Mouse (Mus musculus) forebrain, embryonic 14.5 days (tissue): ENCODE data around the gene Ptprd. TPM values are rescaled to one million over a fixed set of nuclear protein-coding genes. Genes with fewer than 3 reads are reported as not detected.

Experiments used
- ATAC-seq: fragments of 200-750 bp; cut with Nextera tagmentation; 2 replicates; pipeline ENCODE4 v1.8.0; 2017; ENCODE audit warnings: mild to moderate bottlenecking, moderate library complexity
- DNase-seq: peaks from one replicate; pipeline ENCODE4 v3.0.0-alpha.2; 2015; ENCODE audit warnings: low spot score
- H3K27ac ChIP-seq: fragments of 300-500 bp; sonication (generic); 2 replicates; pipeline ENCODE4 v1.5.1; 2014; ENCODE audit warnings: low read depth, mild to moderate bottlenecking, control low read depth, low read length, moderate library complexity
- H3K27me3 ChIP-seq: fragments of 300-500 bp; sonication (generic); replicated peaks from 2 replicates; pipeline ENCODE4 v1.6.1; 2014; ENCODE audit warnings: low read length, control low read depth, mixed read lengths; ENCODE audit not compliant: control insufficient read depth, insufficient read depth
- H3K36me3 ChIP-seq: fragments of 300-500 bp; sonication (generic); 2 replicates; pipeline ENCODE4 v1.6.1; 2014; ENCODE audit warnings: low read length, control low read depth; ENCODE audit not compliant: control insufficient read depth, insufficient read depth
- H3K4me1 ChIP-seq: fragments of 300-500 bp; sonication (generic); 2 replicates; pipeline ENCODE4 v1.6.1; 2014; ENCODE audit warnings: antibody characterized with exemption, low read length, control low read depth; ENCODE audit not compliant: control insufficient read depth, insufficient read depth
- H3K4me2 ChIP-seq: fragments of 300-500 bp; sonication (generic); 2 replicates; pipeline ENCODE4 v1.6.1; 2014; ENCODE audit warnings: mild to moderate bottlenecking, control low read depth, low read length
- H3K4me3 ChIP-seq: fragments of 300-500 bp; sonication (generic); 2 replicates; pipeline ENCODE4 v1.5.1; 2014; ENCODE audit warnings: low read depth, low read length, control low read depth
- H3K9ac ChIP-seq: fragments of 300-500 bp; sonication (generic); 2 replicates; pipeline ENCODE4 v1.6.1; 2014; ENCODE audit warnings: mild to moderate bottlenecking, low read length, control low read depth, moderate library complexity
- H3K9me3 ChIP-seq: fragments of 300-500 bp; sonication (generic); replicated peaks from 2 replicates; pipeline ENCODE4 v1.6.1; 2016; ENCODE audit warnings: low read length, control low read depth, mixed read lengths; ENCODE audit not compliant: control insufficient read depth
- WGBS: fragments of 180-500 bp; shearing (Covaris S2); extraction: QIAGEN DNeasy Blood & Tissue Kit; methylation state at CpG from one replicate; pipeline ENCODE4 v1.1.7; 2014; 5-methylcytosine and 5-hydroxymethylcytosine counted together
- polyA plus RNA-seq: library from polyadenylated mRNA; unstranded; fragments of >200 nt; fragmentation: Nextera tagmentation; extraction: Ambion mirVana; gene quantifications from 2 replicates; pipeline ENCODE4 v1.2.1, GENCODE M21; 2014

The Ptprd gene
- polyA plus RNA-seq, 1 experiment from 2014 or later, result 43.3 TPM

GRCm38 (mm10) chr4:76675726-76676125, 1536.0 kb downstream of the Ptprd start:
- ATAC-seq (no peak), DNase-seq (no peak)

GRCm38 (mm10) chr4:76673224-76673623, 1538.5 kb downstream of the Ptprd start:
- no peaks in the 10 kb centered on the region for H3K36me3 ChIP-seq
- H3K4me2 ChIP-seq, result no peak overlapping the region
- no peak overlapping the region for H3K27ac ChIP-seq
- no peak overlapping the region for H3K4me3 ChIP-seq
- H3K4me1 ChIP-seq, result no peaks in the 10 kb centered on the region
- no peaks in the 10 kb centered on the region for H3K27me3 ChIP-seq
- H3K9me3 ChIP-seq, result no peaks in the 10 kb centered on the region
- H3K9ac ChIP-seq, result no peak overlapping the region
- no peak; the same call in 1 of the 2 replicates for ATAC-seq
- DNase-seq, result peak; percentile 16

More at GRCm38 (mm10) chr4:76675726-76676125, 1536.0 kb downstream of the Ptprd start:
- H3K4me3 ChIP-seq, result no peak overlapping the region
- no peak overlapping the region for H3K4me2 ChIP-seq
- 86% methylated on average over 3 of the region's 3 CpGs for WGBS
- no peak overlapping the region for H3K9ac ChIP-seq
- H3K4me1 ChIP-seq, result no peaks in the 10 kb centered on the region
- H3K27ac ChIP-seq, result no peak overlapping the region
- no peaks in the 10 kb centered on the region for H3K9me3 ChIP-seq
- no peaks in the 10 kb centered on the region for H3K27me3 ChIP-seq
- no peaks in the 10 kb centered on the region for H3K36me3 ChIP-seq

DNA sequence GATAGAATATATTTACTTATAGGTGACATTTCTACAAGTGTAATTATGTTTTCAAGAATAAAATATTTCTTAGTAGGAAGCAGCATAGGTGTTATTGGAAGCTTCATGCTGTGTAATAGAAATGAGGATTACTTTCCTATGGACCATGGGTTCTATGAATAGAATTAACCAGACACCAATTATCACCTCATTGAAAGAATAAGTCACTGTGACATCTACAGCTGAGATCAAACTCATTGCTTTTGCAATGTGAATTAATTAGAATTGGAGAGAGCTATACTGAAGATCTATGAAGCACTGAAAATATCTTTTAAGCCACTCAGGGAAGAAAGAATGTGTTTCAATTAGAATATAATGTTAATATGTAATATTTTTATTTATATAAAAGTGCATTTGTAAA, 1539.1 kb downstream of the Ptprd start:
- Histone ChIP-seq H3K27ac (no peak overlapping the region), H3K4me3 (no peak overlapping the region), H3K9me3 (no peaks in the 10 kb centered on the region), H3K4me2 (no peak overlapping the region), H3K27me3 (no peaks in the 10 kb centered on the region), H3K36me3 (no peaks in the 10 kb centered on the region), H3K9ac (no peak overlapping the region), H3K4me1 (no peaks in the 10 kb centered on the region)
- DNase-seq (peak; percentile 50), ATAC-seq (no peak; the same call in 1 of the 2 replicates)

- no peak for DNase-seq
Observed at GRCm38 (mm10) chr4:76661725-76662124, 1550.0 kb downstream of the Ptprd start.

DNA sequence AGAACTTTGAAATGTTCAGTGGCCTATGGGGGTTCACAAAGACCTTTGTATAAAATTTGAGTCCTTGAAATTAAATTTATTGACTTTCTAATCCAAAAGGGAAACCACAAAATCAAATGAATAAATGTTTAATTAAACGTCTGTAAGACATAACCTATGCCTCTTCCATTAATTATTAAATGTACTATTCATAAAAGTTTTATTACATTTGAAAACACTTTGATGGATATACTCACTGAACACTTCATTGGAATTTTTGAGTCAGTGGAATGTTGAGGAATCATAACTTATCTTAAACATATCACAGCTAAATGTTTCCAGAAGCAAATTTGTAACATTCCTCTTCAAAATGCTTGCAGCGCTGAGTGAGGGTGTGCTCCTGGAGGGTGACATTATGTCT, 1551.6 kb downstream of the Ptprd start:
- 93% methylated on average over 2 of the region's 2 CpGs for WGBS
- Histone ChIP-seq H3K36me3 (no peaks in the 10 kb centered on the region), H3K4me1 (no peaks in the 10 kb centered on the region), H3K9ac (no peak overlapping the region), H3K4me2 (no peak overlapping the region), H3K4me3 (no peak overlapping the region), H3K9me3 (no peaks in the 10 kb centered on the region), H3K27ac (no peak overlapping the region), H3K27me3 (no peaks in the 10 kb centered on the region)
- ATAC-seq, result no peak
- no peak for DNase-seq

More at GRCm38 (mm10) chr4:76661725-76662124, 1550.0 kb downstream of the Ptprd start:
- no peak overlapping the region for H3K4me3 ChIP-seq
- H3K9ac ChIP-seq, result no peak overlapping the region
- no peaks in the 10 kb centered on the region for H3K4me1 ChIP-seq
- H3K36me3 ChIP-seq, result no peaks in the 10 kb centered on the region
- no peaks in the 10 kb centered on the region for H3K27me3 ChIP-seq
- no peak for ATAC-seq
- WGBS, result 66% methylated on average over 4 of the region's 4 CpGs
- no peak overlapping the region for H3K27ac ChIP-seq
- no peaks in the 10 kb centered on the region for H3K9me3 ChIP-seq
- no peak overlapping the region for H3K4me2 ChIP-seq

DNA sequence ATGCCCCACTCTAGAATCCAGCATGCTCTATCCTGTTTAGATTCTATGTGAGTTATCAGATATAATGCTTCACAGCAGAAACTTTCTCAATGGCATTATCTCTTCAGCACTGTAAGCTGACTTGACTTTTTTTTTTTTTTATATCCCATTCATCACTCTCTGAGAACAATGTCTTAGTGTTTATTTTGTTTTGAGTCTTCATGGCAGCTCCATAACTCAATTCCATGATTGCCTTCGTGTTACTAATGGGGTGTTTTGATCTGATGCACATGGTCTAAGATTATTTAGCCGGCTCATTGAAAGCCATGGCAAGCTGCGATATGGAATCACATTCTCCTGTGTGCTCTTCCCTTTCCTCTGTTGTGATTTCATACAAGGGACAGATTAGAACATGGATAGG, 1555.0 kb downstream of the Ptprd start:
- no peak overlapping the region for H3K27ac ChIP-seq
- no peak overlapping the region for H3K9ac ChIP-seq
- 86% methylated on average over 3 of the region's 3 CpGs for WGBS
- DNase-seq (no peak), ATAC-seq (no peak)
- no peaks in the 10 kb centered on the region for H3K36me3 ChIP-seq
- no peaks in the 10 kb centered on the region for H3K27me3 ChIP-seq
- H3K9me3 ChIP-seq, result no peaks in the 10 kb centered on the region
- no peak overlapping the region for H3K4me2 ChIP-seq
- H3K4me3 ChIP-seq, result no peak overlapping the region
- H3K4me1 ChIP-seq, result no peaks in the 10 kb centered on the region

- Histone ChIP-seq H3K4me2 (no peak overlapping the region), H3K9me3 (no peaks in the 10 kb centered on the region), H3K9ac (no peak overlapping the region), H3K4me3 (no peak overlapping the region), H3K27ac (no peak overlapping the region), H3K36me3 (no peaks in the 10 kb centered on the region), H3K4me1 (no peaks in the 10 kb centered on the region), H3K27me3 (no peaks in the 10 kb centered on the region)
- ATAC-seq, result no peak
- 87% methylated on average over 2 of the region's 2 CpGs for WGBS
- DNase-seq, result no peak
Observed at GRCm38 (mm10) chr4:76652971-76653370, 1558.8 kb downstream of the Ptprd start.

DNA sequence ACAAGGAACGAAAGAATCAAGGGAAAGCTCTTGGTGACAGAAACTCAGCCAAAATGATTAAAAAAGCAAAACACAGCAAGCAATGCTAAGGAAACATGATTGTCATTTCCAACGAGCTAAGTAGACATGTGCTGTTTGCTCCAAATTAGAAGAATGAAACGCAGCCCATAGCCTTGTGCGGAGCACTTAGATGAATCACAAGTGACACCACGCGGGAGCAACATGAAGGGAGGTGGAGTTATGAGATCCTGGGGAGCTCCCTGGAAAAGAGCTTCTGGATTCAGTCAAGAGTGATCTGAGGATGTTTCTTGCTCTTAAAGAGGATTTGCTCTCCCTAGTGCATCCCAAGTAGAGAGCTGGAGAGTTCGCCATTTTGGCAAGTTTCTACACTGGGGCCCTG, 1590.0 kb downstream of the Ptprd start:
- ATAC-seq (no peak), DNase-seq (no peak)
- no peaks in the 10 kb centered on the region for H3K27me3 ChIP-seq
- H3K4me3 ChIP-seq, result no peak overlapping the region
- H3K4me1 ChIP-seq, result no peaks in the 10 kb centered on the region
- H3K9ac ChIP-seq, result no peak overlapping the region
- H3K4me2 ChIP-seq, result no peak overlapping the region
- no peak overlapping the region for H3K27ac ChIP-seq
- H3K36me3 ChIP-seq, result no peaks in the 10 kb centered on the region
- H3K9me3 ChIP-seq, result no peaks in the 10 kb centered on the region
- 80% methylated on average over 7 of the region's 7 CpGs for WGBS

DNA sequence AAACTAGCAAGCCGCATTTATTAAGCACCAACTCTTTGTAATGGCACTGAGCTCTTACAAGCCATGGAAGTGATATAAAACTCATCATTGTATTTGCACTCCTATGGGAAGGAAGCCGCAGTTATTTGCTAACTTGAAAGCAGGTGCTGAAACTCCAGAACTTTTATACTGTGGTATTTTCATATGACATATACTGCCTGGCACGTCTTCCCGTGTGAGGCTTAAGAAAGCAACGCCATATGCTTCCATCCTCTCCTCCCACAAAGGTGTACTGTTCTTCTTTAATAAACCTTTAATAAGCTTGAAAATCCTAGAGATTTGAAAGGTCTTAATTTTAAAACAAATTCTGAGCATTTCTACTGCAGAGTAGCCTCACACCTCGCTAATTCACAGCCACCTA, 1595.1 kb downstream of the Ptprd start:
- ATAC-seq (no peak), DNase-seq (no peak)
- H3K4me3 ChIP-seq, result no peak overlapping the region
- H3K9ac ChIP-seq, result no peak overlapping the region
- no peaks in the 10 kb centered on the region for H3K4me1 ChIP-seq
- 82% methylated on average over 6 of the region's 6 CpGs for WGBS
- H3K27ac ChIP-seq, result no peak overlapping the region
- H3K27me3 ChIP-seq, result no peaks in the 10 kb centered on the region
- no peaks in the 10 kb centered on the region for H3K9me3 ChIP-seq
- no peaks in the 10 kb centered on the region for H3K36me3 ChIP-seq
- no peak overlapping the region for H3K4me2 ChIP-seq
